Mouse (Mus musculus) adrenal gland, postnatal 36 days (tissue): Measurements from ENCODE around the gene Sestd1. TPM values are rescaled to one million over a fixed set of nuclear protein-coding genes. Genes with fewer than 3 reads are reported as not detected.

ENCODE experiments used
- DNase-seq, 2 experiments: peaks; one replicate each; pipeline ENCODE4 v3.0.0; 2021; ENCODE audit warnings: mixed read lengths in 1 of 2
- total RNA-seq, 2 experiments: library from RNA; stranded (reverse); gene quantifications; 2 replicates each; pipeline ENCODE4 v1.2.3; 2021

The Sestd1 gene
- total RNA-seq, 2 experiments from 2014 or later: 13.0 to 20.6 TPM

DNA sequence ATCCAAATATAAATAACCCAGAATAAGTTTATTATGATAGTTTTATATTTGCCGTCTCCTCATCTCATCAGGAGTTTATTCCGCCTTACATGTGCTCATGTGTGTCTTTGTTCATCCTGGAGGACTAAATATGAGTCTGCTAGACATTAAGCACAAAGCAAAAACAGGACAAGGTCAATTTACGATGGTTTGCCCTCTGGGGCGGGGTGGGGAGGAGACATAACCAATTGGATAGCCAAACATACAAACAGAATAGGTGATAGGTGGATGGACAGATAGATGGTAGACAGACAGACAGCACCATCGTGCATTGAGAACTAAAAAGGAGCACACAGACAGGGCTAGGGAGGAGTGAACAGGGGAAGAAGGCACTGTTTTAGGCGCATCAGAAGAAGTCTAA is 106.6 kb downstream of the Sestd1 start:
- no peak for DNase-seq

DNA sequence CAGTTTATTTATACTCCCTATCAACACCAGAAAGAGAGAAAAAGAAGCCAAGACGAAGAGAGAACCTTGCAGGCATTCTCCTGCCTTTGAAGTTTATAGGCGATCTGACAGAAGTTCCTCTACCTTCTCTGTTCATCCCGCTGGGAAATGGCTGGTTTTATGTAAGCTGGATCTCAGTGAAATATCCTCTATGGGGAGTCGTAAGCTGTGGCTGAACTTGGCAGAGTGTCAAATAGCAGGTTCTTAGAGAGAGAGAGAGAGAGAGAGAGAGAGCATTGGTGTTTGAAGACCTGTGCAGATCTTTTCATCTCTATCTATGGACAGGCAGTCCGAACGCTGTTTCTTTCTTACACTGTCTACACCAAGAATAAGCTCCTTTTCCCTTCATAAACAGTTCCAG is 107.0 kb downstream of the Sestd1 start:
- no peak for DNase-seq

DNA sequence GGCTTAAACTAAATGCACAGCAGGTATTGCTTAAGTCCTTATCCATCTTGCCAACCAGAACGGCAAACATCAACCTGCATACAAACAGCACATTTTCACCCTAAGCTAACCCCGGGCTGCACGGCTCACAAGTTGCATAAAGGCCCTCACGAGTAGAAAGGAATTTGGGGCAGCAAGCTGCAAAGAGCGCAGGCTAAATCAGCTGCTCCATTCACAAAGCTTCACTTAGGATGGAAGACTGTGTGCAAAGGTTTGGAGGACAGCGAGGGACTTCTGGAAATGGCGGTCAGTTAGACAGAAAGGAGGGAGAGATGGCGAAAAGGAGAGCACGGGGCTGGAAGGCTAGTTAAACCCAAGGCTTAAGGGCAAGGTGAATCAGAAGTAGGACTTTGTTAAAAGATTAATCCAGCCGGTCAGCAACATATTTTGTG is 108.1 kb downstream of the Sestd1 start:
- DNase-seq: no peak

DNA sequence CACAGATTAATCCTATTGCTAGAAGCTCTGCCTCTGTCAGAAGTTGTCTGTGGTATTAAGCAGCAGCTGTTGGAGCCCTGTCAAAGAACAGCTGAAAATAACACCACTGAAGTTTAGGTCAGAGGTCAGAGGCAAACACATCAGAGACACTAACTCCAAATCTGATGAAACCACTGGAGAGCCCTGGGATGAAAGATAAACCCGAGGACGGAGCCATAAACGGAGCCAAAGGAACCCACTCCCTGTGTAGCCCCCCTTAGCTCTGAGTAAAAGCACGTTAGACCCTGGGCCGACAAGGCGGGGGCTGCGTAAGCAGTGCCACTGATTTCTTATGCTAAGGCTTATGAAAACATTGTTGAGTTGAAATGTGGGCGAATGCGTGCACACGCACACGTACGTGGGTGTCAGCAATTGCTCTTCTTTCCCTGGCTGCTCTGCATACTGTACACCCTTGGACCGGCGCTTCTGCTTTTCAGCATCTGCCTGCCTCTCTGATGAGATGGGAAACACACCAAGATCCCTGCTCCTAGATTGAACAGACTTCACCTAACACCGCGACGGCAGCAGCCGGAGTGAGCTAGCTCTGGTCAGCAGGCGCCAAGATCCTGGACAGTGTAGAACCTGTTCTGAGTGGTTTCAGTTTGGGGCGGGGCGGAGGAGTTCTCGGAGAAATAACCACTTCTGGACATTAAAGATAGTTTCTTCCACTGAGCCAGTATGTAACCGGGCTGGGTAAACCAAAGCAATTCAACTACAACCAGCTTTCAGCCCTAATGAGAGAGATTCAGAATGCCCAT is 108.8 kb downstream of the Sestd1 start:
- no peak for DNase-seq

DNA sequence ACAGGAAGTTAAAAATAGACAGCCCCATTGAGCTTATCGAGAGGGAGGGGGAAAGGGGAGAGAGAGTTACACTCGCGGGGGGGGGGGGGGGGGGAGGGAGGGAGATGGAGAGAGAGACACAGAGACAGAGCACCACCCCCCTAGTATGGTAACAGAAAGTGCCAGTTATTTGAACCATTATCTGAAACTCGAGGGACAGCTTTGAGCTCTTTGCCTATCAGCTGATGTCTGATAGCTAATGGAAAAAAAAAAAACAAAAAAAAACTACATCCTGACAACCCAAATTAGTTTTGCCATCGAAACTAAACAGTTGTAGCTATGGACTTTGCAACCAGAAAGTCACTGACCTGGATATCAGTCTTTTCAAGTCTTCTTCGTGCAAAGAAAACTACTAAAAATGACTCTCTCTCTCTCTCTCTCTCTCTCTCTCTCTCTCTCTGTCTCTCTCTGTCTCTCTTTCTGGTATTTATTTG is 109.7 kb downstream of the Sestd1 start, which contains the start of gene Ccdc141:
Gene Ccdc141 (minus strand): TSS at position 4 of the 473 bp plus-strand sequence.
- DNase-seq: no peak

DNA sequence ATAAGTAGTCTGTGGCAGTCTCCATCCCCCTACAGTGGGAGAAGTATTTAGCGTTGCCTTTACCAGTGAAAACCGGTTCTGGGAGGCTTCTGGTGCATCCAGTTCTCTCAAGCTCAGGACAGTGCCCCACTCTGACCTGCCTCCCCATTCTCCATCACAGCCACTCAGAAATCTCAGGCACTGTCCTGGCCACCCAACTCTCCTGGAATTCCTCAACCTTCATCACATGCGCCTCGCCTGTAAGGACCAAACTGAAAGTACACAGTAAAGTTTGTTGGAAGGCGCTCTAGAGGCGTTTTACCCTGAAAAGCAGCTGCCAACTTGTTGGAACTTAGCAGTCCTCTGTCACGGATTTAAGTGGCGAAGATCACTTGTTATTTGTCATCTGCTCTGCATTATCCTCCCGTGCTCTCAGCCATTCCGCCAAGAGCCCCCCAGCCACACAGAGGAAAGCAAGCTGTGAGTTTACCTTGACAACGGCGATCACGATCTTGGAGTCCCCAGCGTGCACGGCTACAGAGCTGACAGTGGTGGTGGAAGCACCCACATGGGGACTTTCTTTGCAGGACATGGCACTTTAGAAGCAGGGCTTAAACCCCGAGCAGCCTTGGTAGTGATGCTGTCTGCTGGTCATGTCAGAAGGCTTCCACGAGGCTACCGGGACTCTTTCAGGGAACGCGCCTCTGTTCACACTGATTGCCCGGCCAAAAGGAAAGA is 110.3 kb downstream of the Sestd1 start:
- peak; percentile 34 to 50 for DNase-seq

DNA sequence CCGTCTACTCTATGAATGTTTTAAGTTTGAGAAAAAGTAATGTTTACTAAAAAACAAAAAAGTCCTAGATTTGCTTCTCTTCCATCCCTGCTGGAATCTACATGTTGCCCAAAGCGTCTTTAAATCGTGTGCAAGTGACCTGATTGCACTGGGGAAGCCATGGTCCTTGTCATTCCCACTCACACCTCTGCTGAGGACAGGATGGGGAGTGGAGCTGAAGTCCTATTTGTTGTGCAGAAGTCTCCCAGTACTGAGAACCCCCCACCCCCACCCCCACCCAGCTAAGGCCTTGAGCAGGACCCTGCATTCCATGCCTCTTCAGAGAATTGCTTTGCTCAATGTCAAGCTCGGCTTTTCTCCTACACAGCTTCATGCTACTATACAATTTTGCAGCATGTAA is 111.2 kb downstream of the Sestd1 start:
- DNase-seq: no peak

DNA sequence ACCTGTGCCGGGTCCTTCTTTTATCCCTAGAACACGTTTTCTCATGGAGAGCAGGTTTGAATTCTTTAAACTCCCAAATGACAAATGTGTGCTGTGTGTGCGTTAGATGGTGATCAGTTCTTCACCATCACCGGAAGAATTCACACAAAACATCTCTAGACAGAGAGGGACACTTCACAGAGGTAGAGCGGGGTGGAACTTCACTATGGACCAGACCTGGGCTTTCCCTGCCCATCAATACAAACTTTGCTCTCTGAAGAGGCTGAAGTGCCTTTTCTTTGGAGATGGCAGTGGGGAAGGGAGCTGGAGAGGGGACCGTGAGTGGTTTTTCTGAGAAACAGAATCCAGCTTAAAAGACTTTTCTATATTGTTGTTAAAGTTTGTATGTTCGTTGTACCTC is 111.6 kb downstream of the Sestd1 start:
- DNase-seq: no peak

DNA sequence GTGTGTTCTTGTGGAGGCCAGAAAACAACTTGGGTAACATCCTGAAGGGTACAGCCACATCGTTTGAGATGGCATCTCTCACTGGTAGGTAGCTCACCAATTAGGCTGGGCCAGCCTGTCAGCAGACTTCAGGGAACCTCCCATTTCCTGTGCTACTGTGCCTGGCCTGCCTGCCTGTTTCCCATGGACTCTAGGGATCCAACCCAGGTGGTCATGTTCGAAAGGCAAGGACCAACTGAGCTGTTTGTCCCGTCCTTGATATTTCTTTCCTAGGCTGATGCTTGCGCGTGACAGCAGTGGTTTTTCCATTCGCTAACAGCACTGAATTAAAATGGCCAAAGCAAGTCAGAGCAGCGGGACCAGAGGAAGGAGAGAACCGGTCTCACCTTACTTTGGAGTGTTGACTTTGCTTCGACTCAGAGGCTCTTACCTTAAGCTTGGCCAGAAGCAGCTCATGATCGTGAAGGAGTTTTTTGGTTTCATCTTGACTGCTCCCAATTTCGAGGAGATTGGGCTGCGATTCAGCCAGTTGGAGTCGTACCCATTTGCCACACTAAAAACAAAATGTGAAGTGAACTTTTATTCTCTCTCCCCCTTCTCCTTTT is 112.2 kb downstream of the Sestd1 start:
- DNase-seq: no peak

DNA sequence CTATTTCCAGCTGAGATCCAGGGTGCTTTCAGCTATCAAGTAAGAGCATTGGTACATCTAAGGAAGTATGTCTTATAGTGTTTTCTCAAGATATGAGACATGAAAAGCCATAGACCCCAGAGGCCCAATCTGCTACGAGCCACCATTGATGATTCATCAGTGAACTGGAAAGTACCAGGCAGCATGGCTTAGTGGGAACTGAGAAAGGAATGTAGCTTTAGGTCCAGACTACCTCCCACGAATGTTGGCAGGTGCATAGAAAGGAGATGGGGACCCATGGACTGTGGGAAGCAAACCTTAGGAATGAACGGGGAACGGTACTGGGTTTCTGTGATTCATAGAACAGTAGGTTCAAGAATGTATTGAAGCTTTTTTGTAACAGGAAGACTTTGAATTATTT is 114.0 kb downstream of the Sestd1 start:
- DNase-seq: no peak

DNA sequence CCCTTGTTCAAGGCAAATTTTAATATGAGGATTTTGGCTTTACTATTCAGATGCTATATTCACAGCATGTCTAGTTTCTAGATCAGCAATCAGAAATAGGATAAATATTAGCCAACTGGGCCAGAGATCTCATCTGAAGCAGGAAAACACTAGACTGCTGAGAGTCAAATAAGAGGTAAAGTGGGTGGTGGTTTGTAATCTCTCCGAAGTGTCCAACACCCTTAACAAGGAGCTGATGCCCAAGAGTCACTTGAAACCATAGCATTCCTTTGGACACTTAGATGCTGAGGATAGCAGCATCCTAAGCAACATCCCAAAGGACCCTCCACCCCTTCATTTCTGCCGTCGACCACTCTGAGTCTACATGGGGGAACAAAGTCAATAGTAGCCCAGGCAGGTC is 115.7 kb downstream of the Sestd1 start:
- no peak for DNase-seq

DNA sequence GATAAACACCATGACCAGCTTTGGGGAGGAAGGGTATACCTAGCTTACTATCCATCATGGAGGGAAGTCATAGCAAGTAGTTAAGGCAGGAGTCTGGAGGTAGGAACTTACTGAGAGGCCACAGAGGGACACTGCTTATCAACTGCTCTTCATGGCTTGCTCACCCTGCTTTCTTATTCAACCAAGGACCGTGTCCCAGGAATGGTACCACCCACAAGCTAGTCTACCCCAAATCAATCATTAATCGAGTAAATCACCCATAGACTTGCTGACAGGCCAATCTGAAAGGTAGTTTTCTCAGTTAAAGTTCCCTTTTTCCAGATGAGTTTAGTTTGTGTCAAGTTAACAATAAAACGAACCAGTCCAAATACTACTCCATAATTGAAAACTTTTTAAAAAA is 117.0 kb downstream of the Sestd1 start:
- DNase-seq: no peak

DNA sequence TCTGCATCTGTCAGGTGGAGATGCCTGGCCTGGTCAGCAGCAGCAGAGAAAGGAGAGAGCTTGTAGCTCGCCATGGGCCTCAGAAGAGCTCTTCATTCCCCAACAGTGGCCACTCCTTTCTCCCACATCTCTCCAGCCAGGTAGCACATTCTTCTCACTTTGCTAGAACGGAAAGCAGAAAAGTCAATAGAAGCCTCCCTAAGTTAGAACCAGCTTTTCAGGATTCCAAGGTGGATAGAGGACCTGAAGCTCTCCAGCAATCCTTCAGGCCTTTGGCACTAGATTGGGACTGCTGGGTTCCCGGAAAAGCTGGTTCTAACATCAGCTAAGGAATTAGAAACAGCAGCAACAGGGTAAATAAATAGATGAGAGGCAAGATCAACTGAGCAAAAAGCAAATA is 118.3 kb downstream of the Sestd1 start:
- DNase-seq: no peak

DNA sequence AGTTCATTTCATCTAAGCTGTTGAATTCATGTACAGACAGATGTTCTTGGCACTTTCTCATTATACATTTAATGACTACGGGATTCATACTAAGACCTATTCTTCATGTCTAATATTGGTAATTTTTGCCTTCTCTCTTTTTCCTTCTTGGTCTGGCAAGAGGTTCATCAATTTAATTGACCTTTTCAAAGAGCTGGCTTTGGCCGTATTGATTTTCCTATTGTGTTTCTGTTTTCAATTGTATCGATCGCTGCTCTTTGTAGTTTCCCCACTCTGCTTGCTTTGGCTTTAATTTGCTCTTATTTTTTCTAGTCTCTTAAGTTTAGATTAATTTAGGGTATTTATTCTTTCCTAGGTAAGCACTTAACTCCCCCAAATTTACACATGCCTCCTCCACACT is 122.8 kb downstream of the Sestd1 start:
- no peak for DNase-seq

DNA sequence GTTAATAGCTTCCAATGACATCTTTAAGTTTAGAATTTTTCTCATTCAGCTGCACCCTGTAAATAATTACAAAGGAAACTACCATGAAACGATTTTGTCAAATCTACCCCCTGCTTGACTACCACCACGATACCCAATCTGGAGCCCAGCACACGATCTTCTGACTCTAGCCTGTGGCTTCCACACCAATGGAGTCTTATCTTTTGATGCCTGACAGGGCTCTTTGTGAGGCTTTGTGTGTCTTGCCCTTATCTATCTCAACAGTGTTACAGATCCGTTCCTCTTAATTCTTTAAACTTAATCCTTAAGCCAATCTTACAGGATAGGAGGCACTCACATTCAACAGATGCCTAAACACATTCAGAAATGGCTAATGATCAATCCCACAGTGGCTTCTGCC is 126.3 kb downstream of the Sestd1 start:
- DNase-seq: no peak

DNA sequence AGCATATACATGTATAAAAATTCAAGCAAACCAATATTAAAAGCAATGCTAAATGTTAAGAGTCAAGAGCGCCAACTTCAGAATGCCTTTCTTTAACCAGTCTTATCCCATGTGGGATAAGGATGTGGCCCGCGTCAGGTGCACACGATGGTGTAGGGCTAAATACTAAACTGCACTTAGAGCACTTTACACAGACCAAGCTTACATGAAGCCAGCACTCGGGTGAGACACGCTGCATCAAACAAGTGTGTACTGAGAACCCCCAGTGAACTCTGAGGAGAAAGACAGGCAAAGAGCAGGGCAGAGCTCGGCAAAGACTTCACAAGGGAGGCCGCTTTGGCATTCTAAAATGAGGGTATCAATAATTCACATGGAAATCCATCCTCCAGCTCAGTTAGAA is 129.1 kb downstream of the Sestd1 start:
- DNase-seq: no peak

DNA sequence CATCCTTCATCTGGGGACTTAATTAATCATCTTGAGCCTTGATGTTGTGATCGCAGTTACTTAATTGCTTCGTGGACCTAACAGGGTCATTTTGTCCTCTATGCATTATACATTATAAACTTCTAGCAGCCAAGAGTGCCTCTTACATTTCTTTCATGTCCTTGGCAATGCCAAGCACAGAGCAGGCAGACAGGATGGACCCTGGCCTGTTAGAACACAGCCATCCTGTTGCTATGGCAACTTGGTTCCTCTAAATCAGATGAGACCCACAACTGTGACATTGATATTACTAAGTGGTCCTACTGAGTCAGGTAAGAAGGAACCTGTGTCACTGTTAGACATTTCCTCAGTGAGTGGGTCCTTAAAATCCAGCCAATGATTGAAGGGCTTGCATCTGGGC is 130.8 kb downstream of the Sestd1 start:
- DNase-seq: no peak

DNA sequence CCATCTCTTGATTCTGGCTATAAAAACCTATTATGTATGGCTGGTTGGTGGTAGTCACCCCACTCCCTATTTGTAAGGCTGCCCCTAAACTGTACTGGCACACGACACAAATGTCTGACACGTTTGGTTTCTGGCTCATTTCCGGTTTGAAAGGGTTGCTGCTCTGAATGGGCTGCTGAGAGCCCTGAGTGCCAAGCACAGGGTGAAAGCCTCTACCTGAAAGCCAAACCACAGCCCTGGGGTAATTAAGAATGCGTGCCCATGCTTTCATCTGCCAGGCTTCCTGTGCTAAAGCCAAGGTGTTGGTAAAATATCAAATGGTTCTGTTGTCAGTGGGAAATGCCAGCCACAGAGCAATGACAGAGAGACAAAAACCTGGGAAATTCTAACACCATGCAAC is 132.2 kb downstream of the Sestd1 start:
- DNase-seq: no peak

DNA sequence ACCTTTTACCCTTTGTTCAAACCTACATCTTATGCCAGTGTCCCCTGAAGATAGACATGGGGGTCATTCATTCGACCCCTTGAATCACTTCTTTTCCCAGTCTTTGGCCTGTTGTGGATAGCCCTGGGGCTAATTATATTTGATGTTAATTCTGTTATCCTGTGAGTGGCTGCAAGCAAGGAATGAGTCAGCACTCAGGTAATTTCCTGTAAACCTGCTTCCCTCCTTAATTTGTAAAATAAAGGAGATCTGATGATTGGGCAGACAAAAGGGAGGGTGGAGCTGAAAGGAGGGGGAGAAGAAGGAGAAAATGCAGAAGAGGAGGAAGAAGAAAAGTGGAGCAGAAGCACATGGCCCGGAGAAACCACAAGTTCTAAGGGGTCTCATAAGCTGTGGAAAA is 133.4 kb downstream of the Sestd1 start:
- no peak for DNase-seq

DNA sequence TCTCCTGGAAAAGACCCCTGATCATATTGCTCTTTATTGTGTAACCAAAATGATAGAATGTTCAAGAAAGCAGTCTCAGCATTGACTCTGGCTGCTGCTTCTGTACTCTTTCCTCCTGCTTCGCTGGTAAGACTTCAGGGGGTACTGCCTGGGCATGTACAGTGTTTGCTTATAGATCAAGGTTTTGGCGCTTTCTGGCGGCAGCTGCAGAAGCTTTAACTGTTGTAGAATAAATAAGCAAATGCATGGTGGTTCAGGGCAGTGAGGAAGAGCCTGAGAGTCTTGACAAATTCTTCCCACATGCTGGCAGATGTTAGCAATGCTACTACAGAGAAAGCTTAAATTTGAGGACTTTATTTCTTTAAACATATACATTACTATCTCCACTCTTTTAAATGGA is 134.1 kb downstream of the Sestd1 start:
- DNase-seq: no peak

DNA sequence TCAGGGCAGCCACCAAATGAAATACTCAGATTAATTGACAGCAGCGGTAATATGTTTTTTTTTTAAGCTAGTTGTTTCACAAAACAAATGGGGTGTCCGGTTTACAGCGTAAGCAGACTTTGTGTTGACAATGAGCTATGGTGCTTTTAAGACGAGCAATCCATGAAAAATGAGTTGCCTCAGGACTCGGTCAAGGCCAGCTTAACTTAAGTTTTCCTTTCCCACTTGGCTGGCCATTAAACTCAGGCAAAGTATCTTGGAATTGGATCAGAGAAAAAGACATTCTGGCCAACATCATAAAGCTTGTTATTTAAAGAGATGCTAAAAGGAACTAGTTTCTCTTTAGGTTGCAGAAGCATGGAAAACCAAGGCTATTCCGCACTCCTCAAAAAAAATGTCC is 136.9 kb downstream of the Sestd1 start:
- DNase-seq: peak; percentile 12 to 13

DNA sequence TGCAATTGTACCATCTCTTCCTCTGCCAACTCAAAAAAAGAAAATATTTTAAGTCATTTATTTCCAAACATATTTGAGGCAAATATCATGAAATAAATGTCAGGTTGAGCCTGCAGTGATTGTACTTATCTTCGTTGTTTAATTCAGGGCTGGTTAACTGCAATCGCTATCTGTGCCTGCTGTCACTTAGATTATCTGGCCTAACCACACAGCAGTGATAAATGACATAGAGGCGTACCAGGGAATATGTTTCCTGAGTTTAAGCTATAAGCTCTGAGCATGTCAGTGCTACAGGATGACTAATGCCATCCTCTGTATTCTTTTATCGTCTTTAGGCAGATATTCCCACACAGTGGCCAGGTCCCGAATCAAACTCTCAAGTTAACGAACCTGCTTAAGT is 141.5 kb downstream of the Sestd1 start:
- no peak for DNase-seq

DNA sequence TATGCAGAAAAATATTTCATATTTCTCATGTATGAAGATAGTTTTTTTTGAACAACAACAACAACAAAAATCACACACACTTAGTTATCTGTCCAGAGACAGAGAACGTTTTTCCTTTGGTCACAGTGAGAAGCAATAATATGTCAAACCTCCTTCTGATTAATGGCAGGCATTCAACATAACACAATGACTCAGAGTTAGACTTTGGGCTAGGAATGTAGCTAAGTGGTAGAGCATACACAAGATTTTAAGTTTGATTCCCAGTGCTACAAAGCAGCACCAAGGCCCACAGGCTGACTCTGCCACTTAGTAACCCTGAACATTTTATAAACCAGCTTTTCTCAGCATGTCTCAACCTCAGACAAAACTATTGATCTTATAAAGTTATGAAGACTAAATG is 145.5 kb downstream of the Sestd1 start:
- no peak for DNase-seq
